Mouse (Mus musculus) heart, postnatal 36 days (tissue): ENCODE data around the gene Slc18a2. TPM values are rescaled to one million over a fixed set of nuclear protein-coding genes. Genes with fewer than 3 reads are reported as not detected.

Source experiments
- total RNA-seq, 2 experiments: library from RNA; stranded (reverse); gene quantifications; 2 replicates each; pipeline ENCODE4 v1.2.3; 2021

The Slc18a2 gene
- total RNA-seq, 2 experiments from 2014 or later: 0.62 to 0.94 TPM

Other genes with a start within 250 kb of the Slc18a2 start
- gene Shtn1, start 184.8 kb upstream of the Slc18a2 start, total RNA-seq: 1 to 10 TPM; 2.1 to 2.3 TPM
- gene Vax1, start 90.8 kb upstream of the Slc18a2 start, total RNA-seq: not detected
- not detected for gene Kcnk18, start 41.7 kb upstream of the Slc18a2 start, total RNA-seq
- gene Rps12-ps3, start 61.4 kb downstream of the Slc18a2 start, total RNA-seq: 100 to 1,000 TPM; 231 to 254 TPM
- gene Pdzd8, start 84.9 kb downstream of the Slc18a2 start, total RNA-seq: 10 to 100 TPM; 24.7 to 27.2 TPM
- gene Emx2, start 197.5 kb downstream of the Slc18a2 start, total RNA-seq: not detected